Mouse (Mus musculus): ENCODE results near the gene Glod5.

DNA sequence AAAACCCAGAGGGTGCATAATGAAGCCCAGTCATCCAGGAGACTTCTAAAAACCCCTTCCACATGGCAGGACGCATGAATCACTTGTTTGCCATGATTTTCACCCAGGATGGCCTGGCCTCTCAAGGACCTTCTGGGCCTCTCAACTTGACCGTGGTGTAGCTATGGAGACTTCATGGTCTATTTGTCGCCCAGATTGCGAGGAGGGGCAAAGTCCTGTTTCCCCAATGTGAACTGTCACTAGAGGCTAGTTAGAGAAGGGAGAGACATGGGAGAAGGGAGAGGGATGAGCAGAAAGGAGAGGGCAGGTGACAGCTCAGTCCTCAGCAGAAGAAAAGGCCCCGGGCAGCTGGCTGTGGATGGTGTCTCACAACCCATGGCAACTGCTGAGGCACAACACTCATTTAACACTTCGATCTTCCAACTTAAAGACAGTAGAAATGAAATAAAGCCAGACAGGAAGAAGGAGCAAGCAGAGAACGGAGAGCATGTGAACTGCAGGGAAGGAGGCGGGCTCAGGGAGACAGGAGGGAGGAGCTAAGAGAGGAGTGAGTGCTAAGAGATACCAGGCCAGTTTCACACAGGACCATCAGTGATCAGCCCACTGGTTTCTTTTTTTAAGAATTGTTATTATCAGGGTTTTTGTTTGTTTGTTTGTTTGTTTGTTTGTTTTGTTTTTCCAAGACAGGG is 25.8 kb downstream of the Glod5 start:
- TF ChIP-seq CTCF (IDR thresholded peaks at IDR 0.05; ENCODE audit: low read depth, low read length) (no peak), GATA1 (IDR thresholded peaks at IDR 0.05; ENCODE audit: borderline replicate concordance, low read length) (no peak), TAL1 (conservative IDR thresholded peaks at IDR 0.05; ENCODE audit: low read depth, low read length) (no peak)
